Mouse (Mus musculus) embryonic stem cell, embryonic (primary cell): ENCODE data around the gene Imp3.

Experiments used
- CTCF ChIA-PET, 4 experiments: fragments of 300-600 bp in 2 of 4; fragments of 350-600 bp in 2 of 4; sonication (Branson Sonifier 250); formaldehyde crosslinking; loops; one replicate each; lab custom pipeline; 2022; ENCODE audit warnings: inconsistent platforms in 2 of 4; lab: Charles Lee
- POLR2A ChIA-PET, 4 experiments: fragments of 300-600 bp in 2 of 4; fragments of 350-600 bp in 2 of 4; sonication (Branson Sonifier 250); formaldehyde crosslinking; loops; one replicate each; lab custom pipeline; 2022; ENCODE audit warnings: antibody characterized with exemption in 4 of 4, inconsistent platforms in 1 of 4; lab: Charles Lee

The Imp3 gene

DNA sequence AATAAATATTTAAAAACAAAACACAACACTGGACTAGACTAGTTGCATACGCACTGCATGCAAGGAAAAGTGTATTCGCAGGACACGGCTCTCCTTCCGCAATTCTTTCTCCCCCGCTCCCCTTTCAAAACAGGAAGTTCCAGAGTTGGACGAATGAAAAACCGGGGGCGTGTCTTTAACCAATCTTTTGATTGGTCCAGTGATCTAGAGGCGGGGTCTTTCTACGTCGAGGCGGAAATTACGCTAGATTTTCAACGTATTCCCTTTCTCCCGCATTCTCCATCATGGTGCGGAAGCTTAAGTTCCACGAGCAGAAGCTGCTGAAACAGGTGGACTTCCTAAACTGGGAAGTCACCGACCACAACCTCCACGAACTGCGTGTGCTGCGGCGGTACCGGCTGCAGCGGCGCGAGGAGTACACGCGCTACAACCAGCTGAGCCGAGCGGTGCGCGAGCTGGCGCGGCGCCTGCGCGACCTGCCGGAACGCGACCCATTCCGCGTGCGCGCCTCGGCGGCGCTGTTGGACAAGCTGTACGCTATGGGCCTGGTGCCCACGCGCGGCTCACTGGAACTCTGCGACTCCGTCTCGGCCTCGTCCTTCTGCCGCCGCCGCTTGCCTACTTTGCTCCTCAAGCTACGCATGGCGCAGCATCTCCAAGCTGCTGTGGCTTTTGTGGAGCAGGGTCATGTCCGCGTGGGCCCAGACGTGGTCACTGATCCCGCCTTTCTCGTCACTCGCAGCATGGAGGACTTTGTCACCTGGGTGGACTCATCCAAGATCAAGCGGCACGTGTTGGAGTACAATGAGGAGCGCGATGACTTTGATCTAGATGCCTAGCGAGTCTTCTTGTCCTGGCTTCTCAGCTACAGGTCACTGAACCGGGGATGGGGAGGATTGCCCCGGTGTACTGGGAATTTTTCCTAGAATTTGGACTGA, at the start of gene Imp3:
Gene Imp3, plus strand, starts transcription at position 253 of the 938 bp plus-strand sequence.
- POLR2A ChIA-PET = interaction anchor here (0.5 to 6.9 kb wide), 44 partner anchors 9 to 1319 kb away, joined by 3 to 81 read pairs (median 5); partner anchors contain the start of genes Snx33 (in 4 of the 4), Snupn (in 3 of the 4), Ptpn9 (in 2 of the 4) and Rpp25 (in 2 of the 4)
- CTCF ChIA-PET = interaction anchor here (0.6 to 2.2 kb wide), 14 partner anchors 9 to 274 kb away, joined by 3 to 9 read pairs (median 5); partner anchors contain the start of genes Snx33 (in 3 of the 4), Snupn (in 2 of the 4), Neil1 (in 1 of the 4) and Ptpn9 (in 1 of the 4)

DNA sequence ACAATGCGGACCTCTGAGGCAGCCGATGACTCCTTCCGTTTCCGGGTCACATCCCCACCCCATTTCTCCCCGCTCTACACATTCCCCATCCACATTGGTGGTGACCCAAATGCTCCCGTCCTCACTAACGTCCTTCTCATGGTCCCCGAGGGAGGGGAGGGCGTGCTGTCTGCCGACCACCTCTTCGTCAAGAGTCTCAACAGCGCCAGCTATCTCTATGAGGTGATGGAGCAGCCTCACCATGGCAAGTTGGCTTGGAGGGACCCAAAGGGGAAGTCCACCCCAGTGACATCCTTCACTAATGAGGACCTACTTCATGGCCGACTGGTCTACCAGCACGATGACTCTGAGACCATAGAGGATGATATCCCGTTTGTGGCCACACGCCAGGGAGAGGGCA, 49.7 kb upstream of the Imp3 start:
- CTCF ChIA-PET = interaction anchor here in 1 of 4 experiments (1.4 kb wide), 1 partner anchor 251 kb away, joined by 4 read pairs; no protein-coding TSS in a partner anchor

DNA sequence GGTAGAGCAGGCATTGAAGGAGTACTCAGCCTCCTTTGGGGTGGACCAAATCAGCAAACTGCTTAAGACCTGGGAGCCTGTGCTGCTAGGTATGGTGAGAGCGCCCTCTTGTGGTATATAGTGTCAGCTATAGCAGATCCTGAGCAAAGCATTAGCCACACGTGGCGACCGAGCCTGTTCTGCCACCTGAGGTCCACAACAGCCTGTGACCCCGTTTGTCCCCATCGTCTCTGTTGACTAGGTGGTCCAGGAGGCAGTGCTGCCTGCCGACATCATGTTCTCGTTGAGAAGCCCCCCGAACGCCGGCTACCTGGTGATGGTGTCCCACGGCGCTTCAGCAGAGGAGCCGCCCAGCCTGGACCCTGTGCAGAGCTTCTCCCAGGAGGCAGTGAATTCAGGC, 47.5 kb upstream of the Imp3 start:
- CTCF ChIA-PET = interaction anchor here (0.5 to 3.5 kb wide), 43 partner anchors 8 to 1460 kb away, joined by 3 to 27 read pairs (median 4); partner anchors contain the start of genes Snupn (in 2 of the 4), Snx33 (in 2 of the 4) and Lingo1 (in 1 of the 4)
- POLR2A ChIA-PET = interaction anchor here in 2 of 4 experiments (0.6 to 1.6 kb wide), 6 partner anchors 20 to 321 kb away, joined by 3 to 4 read pairs (median 3); partner anchors contain the start of gene Snupn (in 2 of the 2)

More for the DNA sequence above, 49.7 kb upstream of the Imp3 start:
- POLR2A ChIA-PET = no interaction called here

DNA sequence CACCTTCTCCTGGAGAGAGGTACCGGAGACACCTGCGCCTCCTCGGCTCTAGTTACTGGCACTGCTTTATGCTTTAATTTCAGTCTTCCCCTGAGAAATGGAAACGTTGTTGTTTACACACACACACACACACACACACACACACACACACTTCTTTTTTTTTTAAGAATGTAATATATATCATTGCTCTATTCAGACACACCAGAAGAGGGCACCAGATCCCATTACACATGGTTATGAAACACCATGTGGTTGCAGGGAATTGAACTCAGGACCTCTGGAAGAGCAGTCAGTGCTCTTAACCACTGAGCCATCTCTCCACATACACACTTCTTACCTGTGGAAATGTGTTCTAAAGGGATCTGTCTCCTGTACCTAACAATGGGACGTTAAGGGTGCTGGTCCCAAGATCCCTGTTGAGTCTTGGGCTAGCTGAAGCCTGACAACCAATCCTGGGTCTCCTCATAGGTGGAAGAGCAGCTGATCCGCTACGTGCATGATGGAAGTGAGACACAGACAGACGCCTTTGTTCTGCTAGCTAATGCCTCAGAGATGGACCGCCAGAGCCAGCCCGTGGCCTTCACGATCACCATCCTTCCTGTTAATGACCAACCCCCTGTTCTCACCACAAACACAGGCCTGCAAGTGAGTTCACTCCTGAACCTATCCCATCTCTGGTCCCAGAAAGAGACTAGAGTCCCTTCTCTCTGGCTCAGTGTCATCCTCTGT, 46.6 kb upstream of the Imp3 start:
- ChIA-PET CTCF (interaction anchor here (0.6 to 3.5 kb wide), 101 partner anchors 9 to 1461 kb away, joined by 3 to 27 read pairs (median 4); partner anchors contain the start of genes Lingo1 (in 2 of the 4), Man2c1 (in 2 of the 4), Ptpn9 (in 2 of the 4) and Snupn (in 2 of the 4)), POLR2A (interaction anchor here (0.5 to 1.9 kb wide), 22 partner anchors 10 to 763 kb away, joined by 3 to 8 read pairs (median 4); partner anchors contain the start of genes Snx33 (in 3 of the 4), Imp3 (in 2 of the 4), Man2c1 (in 1 of the 4) and Snupn (in 1 of the 4))

DNA sequence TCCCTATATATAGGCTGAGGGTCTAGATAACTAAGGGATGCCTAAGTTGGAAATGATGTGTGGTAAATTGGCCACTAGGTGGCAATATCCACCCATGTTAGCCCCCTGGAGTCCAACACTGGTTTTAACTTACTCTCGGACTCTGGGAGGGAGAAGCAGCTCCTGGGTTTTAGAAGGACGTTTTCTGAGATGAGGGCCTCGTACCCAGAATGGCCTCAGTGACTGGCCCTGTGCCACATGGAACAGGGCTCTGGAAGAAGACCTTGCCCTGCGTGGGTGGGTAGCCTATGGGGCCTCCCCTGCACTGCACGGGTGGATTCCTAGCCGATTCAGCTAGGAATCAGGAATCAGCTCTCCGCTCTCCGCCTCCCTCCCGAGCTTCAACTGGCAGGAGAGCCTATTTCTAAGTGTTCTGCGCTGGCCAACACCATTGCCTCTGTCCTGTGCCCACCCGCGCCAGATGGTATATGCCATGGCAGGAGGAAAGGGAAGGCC, 45.7 kb upstream of the Imp3 start:
- ChIA-PET POLR2A (interaction anchor here (0.5 to 1.9 kb wide), 20 partner anchors 11 to 762 kb away, joined by 3 to 8 read pairs (median 4); partner anchors contain the start of genes Snx33 (in 3 of the 4), Imp3 (in 2 of the 4), Man2c1 (in 1 of the 4) and Snupn (in 1 of the 4)), CTCF (interaction anchor here (0.5 to 3.5 kb wide), 100 partner anchors 8 to 874 kb away, joined by 3 to 22 read pairs (median 4); partner anchors contain the start of genes Snx33 (in 3 of the 4), Man2c1 (in 2 of the 4), Ptpn9 (in 2 of the 4) and Snupn (in 2 of the 4))

DNA sequence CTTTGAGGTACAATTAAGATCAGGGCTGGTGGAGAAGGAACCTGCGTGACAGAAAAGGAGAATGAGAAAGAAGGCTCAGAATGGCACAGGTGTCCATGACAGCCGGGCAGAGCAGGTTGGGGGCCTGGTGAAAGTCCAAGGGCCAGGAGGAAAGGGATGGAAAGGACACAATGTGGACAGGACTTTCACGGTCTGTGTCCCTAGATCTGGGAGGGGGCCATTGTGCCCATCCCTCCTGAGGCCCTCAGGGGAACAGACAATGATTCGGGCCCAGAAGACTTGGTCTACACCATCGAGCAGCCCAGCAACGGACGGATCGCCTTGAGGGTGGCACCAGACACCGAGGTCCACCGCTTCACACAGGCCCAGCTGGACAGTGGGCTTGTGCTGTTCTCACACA, 45.2 kb upstream of the Imp3 start:
- POLR2A ChIA-PET = interaction anchor here (0.5 to 1.9 kb wide), 18 partner anchors 11 to 597 kb away, joined by 3 to 8 read pairs (median 4); partner anchors contain the start of genes Snx33 (in 3 of the 4), Imp3 (in 2 of the 4), Man2c1 (in 2 of the 4) and Snupn (in 1 of the 4)
- CTCF ChIA-PET = interaction anchor here (0.5 to 3.5 kb wide), 82 partner anchors 8 to 874 kb away, joined by 3 to 22 read pairs (median 4); partner anchors contain the start of genes Snx33 (in 3 of the 4), Ptpn9 (in 2 of the 4), Snupn (in 2 of the 4) and 1700017B05Rik (in 1 of the 4)

DNA sequence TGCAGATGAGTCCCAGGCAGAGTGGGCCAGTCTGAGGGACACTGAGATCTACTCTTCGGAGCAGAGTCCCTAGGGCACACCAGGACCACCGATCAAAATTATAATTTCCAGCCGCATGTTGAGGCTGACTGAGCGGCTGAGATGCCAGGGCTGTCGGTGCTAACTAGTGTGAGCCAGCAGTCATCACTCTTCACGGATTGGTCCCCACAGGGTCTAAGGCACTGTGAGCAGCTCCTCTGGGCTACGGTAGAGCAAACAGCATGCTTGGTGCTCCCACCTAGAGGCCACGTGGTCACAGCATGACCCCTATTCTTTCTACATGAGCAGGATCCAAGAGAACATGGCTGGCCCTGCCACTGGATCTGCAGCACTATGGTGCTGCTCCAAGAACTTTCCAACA, 44.0 kb upstream of the Imp3 start:
- CTCF ChIA-PET = interaction anchor here in 3 of 4 experiments (0.7 to 3.1 kb wide), 6 partner anchors 12 to 316 kb away, joined by 3 to 20 read pairs (median 6); partner anchors contain the start of genes Man2c1 (in 2 of the 3) and Snupn (in 1 of the 3)

DNA sequence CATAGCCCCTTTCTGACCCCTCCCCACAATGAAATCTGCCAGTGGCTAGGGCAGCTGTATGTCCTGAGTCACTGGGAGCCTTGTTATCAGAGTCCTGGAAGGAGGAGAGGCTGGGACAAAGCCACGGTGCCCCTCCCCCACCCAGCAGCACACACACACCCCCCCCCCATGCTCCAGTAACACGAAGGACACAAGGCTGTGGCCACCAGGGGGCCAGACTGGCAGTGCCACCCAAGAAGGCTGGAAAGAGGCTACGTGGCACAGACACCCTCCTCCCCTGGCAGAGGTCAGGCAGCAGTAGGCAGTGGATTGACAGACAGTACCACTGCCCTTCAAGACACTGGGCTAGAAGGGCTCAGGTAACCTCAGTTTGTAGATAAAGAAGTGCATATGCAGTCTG, 43.3 kb upstream of the Imp3 start:
- CTCF ChIA-PET = interaction anchor here in 3 of 4 experiments (0.7 to 2.4 kb wide), 5 partner anchors 11 to 315 kb away, joined by 3 to 7 read pairs (median 6); partner anchors contain the start of genes Snupn (in 1 of the 3) and Snx33 (in 1 of the 3)
- POLR2A ChIA-PET = interaction anchor here in 3 of 4 experiments (0.6 to 1.1 kb wide), 4 partner anchors 46 to 178 kb away, joined by 3 to 9 read pairs (median 3); partner anchors contain the start of genes Sin3a (in 1 of the 3) and Snupn (in 1 of the 3)

More for the DNA sequence above, 44.0 kb upstream of the Imp3 start:
- POLR2A ChIA-PET = interaction anchor here in 3 of 4 experiments (1.0 to 1.5 kb wide), 6 partner anchors 46 to 310 kb away, joined by 3 to 9 read pairs (median 4); partner anchors contain the start of genes Snupn (in 2 of the 3), Man2c1 (in 1 of the 3) and Sin3a (in 1 of the 3)

DNA sequence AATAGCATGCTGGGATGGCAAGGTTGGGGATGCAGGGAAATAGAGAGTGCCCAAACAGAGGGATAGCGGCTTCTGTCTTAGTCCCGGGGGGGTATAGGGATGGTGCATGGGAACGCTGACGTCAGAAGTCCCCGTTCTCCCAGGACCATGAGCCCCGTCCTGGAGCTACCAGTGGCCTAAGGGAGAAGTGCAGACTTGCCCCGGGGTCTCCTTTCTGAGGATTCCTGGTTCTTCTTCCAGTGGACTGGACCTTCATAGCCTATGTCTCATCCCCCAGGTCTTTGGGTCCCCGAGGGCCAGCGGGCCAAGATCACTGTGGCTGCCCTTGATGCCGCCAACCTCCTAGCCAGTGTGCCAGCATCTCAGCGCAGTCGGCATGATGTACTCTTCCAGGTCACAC, 40.5 kb upstream of the Imp3 start:
- POLR2A ChIA-PET = interaction anchor here (0.6 to 1.8 kb wide), 6 partner anchors 10 to 532 kb away, joined by 3 to 10 read pairs (median 5); partner anchors contain the start of gene Snupn (in 1 of the 4)

DNA sequence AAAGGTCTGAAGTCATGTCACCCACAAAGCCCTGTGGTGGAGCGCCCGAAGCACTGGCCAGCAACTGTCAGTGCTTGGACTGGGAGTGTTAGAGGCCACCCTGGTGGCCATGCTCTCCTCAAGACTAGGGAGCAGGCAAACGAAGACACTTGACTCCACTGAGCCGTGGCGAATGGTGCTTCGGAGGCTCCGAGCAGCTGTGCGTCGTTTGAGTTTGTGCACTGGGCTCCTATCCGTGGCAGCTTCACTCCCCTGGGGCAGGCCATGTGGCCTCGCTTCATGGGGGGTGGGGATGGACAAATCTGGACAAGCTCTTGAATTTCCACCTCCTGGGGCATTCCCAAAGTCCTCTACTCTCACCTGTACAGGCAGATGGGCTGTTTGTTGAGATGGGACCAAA, 37.9 kb upstream of the Imp3 start:
- POLR2A ChIA-PET = interaction anchor here in 1 of 4 experiments (0.7 to 2.0 kb wide), 2 partner anchors 9 to 11 kb away, joined by 3 to 7 read pairs; no protein-coding TSS in a partner anchor
- CTCF ChIA-PET = interaction anchor here in 2 of 4 experiments (0.6 to 1.2 kb wide), 3 partner anchors 8 to 232 kb away, joined by 3 to 4 read pairs (median 3); no protein-coding TSS in a partner anchor

More for the DNA sequence above, 40.5 kb upstream of the Imp3 start:
- CTCF ChIA-PET = interaction anchor here in 1 of 4 experiments (0.6 to 1.2 kb wide), 2 partner anchors 31 to 366 kb away, joined by 3 read pairs; no protein-coding TSS in a partner anchor

DNA sequence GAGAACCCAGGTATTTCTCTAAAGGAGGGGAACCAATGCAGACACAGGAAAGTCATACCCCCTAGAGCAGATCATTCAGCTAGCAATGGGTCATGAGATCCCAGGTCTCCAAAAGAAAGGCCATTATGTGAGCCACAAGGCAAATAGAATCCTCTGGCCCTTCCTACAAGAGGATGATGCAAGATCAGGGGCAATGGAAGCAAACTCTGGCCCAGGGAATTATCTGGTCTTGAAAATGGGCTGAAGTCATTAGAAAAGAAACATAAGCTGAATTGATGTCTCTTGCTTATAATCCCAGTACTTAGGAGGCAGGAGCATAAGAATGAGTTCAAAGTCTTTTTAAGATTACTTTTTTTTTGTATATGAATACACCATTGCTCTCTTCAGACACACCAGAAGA, 37.2 kb upstream of the Imp3 start:
- ChIA-PET CTCF (interaction anchor here in 1 of 4 experiments (0.6 kb wide), 1 partner anchor 8 kb away, joined by 3 read pairs; no protein-coding TSS in a partner anchor), POLR2A (interaction anchor here in 2 of 4 experiments (1.4 to 2.0 kb wide), 3 partner anchors 10 to 15 kb away, joined by 4 to 7 read pairs (median 7); no protein-coding TSS in a partner anchor)

DNA sequence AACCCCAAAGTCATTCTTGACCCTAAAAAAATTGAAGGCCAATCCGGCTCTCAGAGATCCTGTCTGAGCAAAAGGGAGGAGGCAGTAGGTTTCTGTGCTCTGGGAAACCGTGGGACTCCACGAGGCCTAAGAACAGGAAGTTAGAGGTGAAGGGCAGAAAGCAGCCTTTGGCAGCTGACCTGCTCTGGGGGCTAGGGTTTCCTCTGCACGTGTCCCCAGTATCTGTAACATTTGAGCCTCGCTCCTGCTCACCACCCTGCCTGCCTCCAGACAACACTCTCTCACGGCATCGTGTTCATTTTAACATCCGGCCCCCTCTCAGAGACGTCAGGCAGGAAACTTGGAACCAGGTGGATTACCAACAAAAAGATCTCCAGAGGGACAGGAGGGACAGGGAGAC, 36.7 kb upstream of the Imp3 start:
- ChIA-PET CTCF (interaction anchor here in 2 of 4 experiments (0.6 to 1.9 kb wide), 3 partner anchors 9 to 143 kb away, joined by 3 to 7 read pairs (median 3); no protein-coding TSS in a partner anchor), POLR2A (interaction anchor here in 2 of 4 experiments (1.4 to 2.0 kb wide), 3 partner anchors 10 to 15 kb away, joined by 4 to 7 read pairs (median 7); no protein-coding TSS in a partner anchor)

DNA sequence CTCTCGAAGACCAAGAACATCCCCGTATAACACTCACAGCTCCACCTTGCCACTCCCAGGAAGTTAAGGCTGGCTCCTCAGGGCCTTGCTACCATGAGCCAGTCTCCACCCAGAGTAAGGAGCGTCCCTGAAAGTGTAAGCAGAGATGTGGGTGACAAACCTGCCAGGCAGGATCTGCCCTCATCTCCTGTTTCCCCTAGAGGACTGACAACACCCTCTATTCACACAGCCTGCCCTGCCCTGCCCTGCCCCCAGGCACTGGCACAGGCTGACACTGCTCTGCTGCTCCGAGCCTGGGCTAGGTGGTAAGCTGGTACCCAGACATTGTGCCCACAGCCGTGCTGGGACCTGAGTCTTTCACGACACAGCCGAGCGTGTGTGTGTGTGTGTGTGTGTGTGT, 36.1 kb upstream of the Imp3 start:
- ChIA-PET CTCF (interaction anchor here (0.5 to 1.9 kb wide), 9 partner anchors 10 to 798 kb away, joined by 3 to 8 read pairs (median 3); no protein-coding TSS in a partner anchor), POLR2A (interaction anchor here in 3 of 4 experiments (0.6 to 2.0 kb wide), 7 partner anchors 9 to 935 kb away, joined by 3 to 7 read pairs (median 4); partner anchors contain the start of genes Arid3b (in 1 of the 3) and Snx33 (in 1 of the 3))

DNA sequence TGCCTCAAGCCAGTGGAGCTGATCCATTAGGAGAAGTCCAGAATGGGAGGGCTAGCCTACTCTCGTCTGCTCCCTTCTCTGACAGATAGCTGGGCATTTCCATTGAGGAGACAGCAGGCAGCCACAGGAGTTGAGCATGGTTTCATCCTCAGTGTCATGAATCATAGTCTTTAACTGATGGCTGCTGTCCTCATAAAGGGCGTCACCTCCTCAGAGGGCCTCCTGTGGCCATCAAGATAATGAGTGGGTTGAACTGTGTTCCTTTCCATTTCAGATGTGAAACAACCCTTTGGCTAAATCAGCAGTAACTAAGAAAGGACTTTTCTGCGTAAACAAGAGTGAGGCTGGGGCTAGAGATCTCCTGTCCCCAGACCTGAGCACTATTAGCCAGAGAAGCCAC, 33.6 kb upstream of the Imp3 start:
- ChIA-PET POLR2A (no interaction called here), CTCF (interaction anchor here in 1 of 4 experiments (0.6 kb wide), 2 partner anchors 194 to 375 kb away, joined by 4 to 5 read pairs; no protein-coding TSS in a partner anchor)

DNA sequence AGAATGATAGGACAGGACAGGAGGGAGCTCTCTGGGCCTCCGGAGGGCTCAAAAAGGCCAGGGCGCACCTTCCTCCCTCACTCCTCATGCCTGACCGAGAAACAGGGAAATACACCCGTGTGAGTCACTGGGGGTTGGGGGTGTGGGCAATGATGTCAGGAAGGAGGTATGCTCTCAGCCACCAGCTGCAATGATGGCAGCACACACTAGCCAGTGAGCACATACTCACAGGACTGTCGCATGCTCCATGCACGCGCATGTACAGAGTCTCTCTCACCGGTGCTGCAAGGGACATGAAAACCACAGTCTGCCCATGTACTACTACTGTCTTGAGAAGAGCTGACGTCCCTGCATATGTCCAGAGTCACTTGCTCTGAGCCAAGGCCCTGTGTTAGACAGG, 29.7 kb upstream of the Imp3 start:
- ChIA-PET POLR2A (interaction anchor here in 2 of 4 experiments (0.6 to 1.9 kb wide), 5 partner anchors 8 to 357 kb away, joined by 3 to 5 read pairs (median 3); partner anchors contain the start of gene Man2c1 (in 1 of the 2)), CTCF (interaction anchor here in 3 of 4 experiments (0.7 to 6.1 kb wide), 4 partner anchors 14 to 16 kb away, joined by 3 to 22 read pairs (median 6); no protein-coding TSS in a partner anchor)
